Mouse (Mus musculus) stomach, embryonic 14.5 days (tissue): ENCODE data around the gene Lrrk2. TPM values are rescaled to one million over a fixed set of nuclear protein-coding genes. Genes with fewer than 3 reads are reported as not detected.

Source experiments
- ATAC-seq: fragments of 200-750 bp; cut with Nextera tagmentation; 2 replicates; pipeline ENCODE4 v1.8.0; 2017; ENCODE audit warnings: low read depth, moderate TSS enrichment; ENCODE audit not compliant: insufficient number of reproducible peaks, insufficient read depth, low FRiP score
- H3K27ac ChIP-seq: fragments of 300-500 bp; sonication (generic); 2 replicates; pipeline ENCODE4 v1.5.1; 2014; ENCODE audit warnings: mild to moderate bottlenecking, low read length, moderate library complexity, mixed read lengths
- H3K27me3 ChIP-seq: fragments of 300-500 bp; sonication (generic); 2 replicates; pipeline ENCODE4 v1.6.1; 2014; ENCODE audit warnings: low read length, control low read depth, mixed read lengths; ENCODE audit not compliant: control insufficient read depth, insufficient read depth
- H3K36me3 ChIP-seq: fragments of 300-500 bp; sonication (generic); 2 replicates; pipeline ENCODE4 v1.6.1; 2014; ENCODE audit warnings: mild to moderate bottlenecking, control low read depth, low read length, moderate library complexity, mixed read lengths; ENCODE audit not compliant: control insufficient read depth, insufficient read depth
- H3K4me1 ChIP-seq: fragments of 300-500 bp; sonication (generic); 2 replicates; pipeline ENCODE4 v1.6.1; 2014; ENCODE audit warnings: low read length, control low read depth, mixed read lengths; ENCODE audit not compliant: control insufficient read depth, insufficient read depth
- H3K4me2 ChIP-seq: fragments of 300-500 bp; sonication (generic); replicated peaks from 2 replicates; pipeline ENCODE4 v1.6.1; 2014; ENCODE audit warnings: low read depth, low read length, control low read depth
- H3K4me3 ChIP-seq: fragments of 300-500 bp; sonication (generic); 2 replicates; pipeline ENCODE4 v1.5.1; 2014; ENCODE audit warnings: low read depth, low read length, control low read depth
- H3K9ac ChIP-seq: fragments of 300-500 bp; sonication (generic); replicated peaks from 2 replicates; pipeline ENCODE4 v1.6.1; 2014; ENCODE audit warnings: low read depth, mild to moderate bottlenecking, control low read depth, low read length, moderate library complexity, mixed read lengths
- H3K9me3 ChIP-seq: fragments of 300-500 bp; sonication (generic); 2 replicates; pipeline ENCODE4 v1.6.1; 2016; ENCODE audit warnings: low read depth, low read length, control low read depth; ENCODE audit not compliant: control insufficient read depth
- WGBS: fragments of 180-500 bp; shearing (Covaris S2); extraction: QIAGEN DNeasy Blood & Tissue Kit; methylation state at CpG from one replicate; pipeline ENCODE4 v1.1.7; 2014; 5-methylcytosine and 5-hydroxymethylcytosine counted together
- polyA plus RNA-seq: library from polyadenylated mRNA; unstranded; fragments of >200 nt; fragmentation: Nextera tagmentation; extraction: Ambion mirVana; gene quantifications from 2 replicates; pipeline ENCODE4 v1.2.1, GENCODE M21; 2014

The Lrrk2 gene
- polyA plus RNA-seq, 1 experiment from 2014 or later = 6.3 TPM

DNA sequence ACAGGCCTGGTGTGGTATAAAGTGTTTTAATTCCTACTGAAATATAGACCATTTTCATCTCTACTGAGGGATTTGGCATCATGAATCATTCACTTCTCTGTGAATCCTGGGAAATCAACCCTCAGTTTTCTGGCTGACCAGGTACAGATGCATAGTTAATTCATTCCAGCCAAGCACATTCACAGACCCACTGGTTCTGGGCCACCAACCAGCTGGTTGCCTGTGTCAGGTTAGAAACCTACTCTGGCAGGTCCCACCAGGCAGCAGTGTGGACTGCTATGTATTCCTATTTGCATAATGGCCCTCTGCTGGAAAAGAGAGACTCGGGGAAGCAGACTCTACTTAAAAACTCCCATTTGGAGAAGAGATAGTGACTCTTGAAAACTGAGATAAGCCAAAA lies 27.9 kb downstream of the Lrrk2 start:
- no peaks in the 10 kb centered on the region for H3K36me3 ChIP-seq
- no peaks in the 10 kb centered on the region for H3K9me3 ChIP-seq
- H3K27me3 ChIP-seq = no peaks in the 10 kb centered on the region
- 44% methylated on average over 1 of the region's 1 CpGs for WGBS
- H3K4me1 ChIP-seq = no peaks in the 10 kb centered on the region
- ATAC-seq = no peak
- no peak overlapping the region for H3K4me2 ChIP-seq
- no peak overlapping the region for H3K27ac ChIP-seq
- H3K4me3 ChIP-seq = no peak overlapping the region
- no peak overlapping the region for H3K9ac ChIP-seq

DNA sequence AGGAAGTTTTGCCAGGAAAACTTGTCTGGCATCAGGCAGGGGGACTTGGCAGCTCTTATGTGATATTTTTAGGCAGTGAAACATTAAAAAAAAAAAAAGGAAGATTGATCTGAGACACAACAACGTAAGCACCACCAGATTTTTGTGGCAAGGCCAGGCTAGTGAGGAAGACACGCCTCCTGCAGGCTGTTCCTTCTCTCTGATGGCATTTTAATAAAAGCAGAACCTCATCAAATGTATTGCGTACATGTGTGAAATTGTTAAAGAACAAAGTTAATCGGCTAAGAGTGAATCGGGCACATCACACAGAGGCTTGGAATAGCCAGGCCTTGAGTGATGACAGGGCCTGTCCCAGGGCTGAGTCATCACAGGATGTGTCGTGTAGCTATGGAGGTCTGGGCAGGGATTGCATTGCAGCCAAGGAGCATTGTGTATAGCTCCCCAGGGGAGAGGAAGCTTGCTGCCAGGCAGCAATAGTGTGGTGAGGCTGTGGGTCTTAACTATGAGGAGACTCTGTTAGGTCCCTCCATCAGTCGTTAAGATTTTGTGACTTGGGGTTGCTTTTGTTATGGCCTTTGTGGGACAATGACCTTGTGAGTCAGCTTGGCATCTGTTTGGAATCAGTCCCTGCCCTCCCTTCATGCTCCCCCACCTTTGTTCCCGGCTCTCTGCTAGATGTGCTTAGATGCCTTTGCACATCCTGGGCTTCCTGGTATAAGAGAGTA lies 30.2 kb downstream of the Lrrk2 start:
- no peak overlapping the region for H3K9ac ChIP-seq
- no peaks in the 10 kb centered on the region for H3K27me3 ChIP-seq
- 59% methylated on average over 8 of the region's 8 CpGs for WGBS
- no peaks in the 10 kb centered on the region for H3K9me3 ChIP-seq
- no peak overlapping the region for H3K4me2 ChIP-seq
- no peak overlapping the region for H3K27ac ChIP-seq
- ATAC-seq = no peak
- H3K4me1 ChIP-seq = no peaks in the 10 kb centered on the region
- no peaks in the 10 kb centered on the region for H3K36me3 ChIP-seq
- H3K4me3 ChIP-seq = no peak overlapping the region

DNA sequence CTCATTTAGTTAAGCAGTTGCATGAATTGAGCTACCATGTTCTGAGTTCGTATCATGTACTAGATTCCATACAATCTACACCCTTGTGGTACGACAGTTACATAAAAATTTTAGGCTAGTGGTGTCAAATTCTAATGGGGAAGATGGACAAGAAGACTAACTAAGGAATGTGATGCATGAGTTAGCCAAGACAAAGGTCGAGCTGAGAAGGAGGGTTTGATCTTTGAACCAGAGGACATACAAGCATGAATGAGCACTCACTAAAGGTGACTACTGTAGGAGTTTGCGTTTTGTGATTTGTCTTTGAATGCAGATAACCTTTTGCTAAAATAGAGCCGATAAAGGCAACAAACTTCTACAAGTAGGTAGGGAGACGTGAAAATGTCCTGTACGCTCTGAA lies 31.1 kb downstream of the Lrrk2 start:
- H3K4me2 ChIP-seq = no peak overlapping the region
- H3K27me3 ChIP-seq = no peaks in the 10 kb centered on the region
- ATAC-seq = no peak
- H3K4me1 ChIP-seq = no peaks in the 10 kb centered on the region
- H3K9ac ChIP-seq = no peak overlapping the region
- H3K4me3 ChIP-seq = no peak overlapping the region
- H3K36me3 ChIP-seq = no peaks in the 10 kb centered on the region
- H3K9me3 ChIP-seq = no peaks in the 10 kb centered on the region
- H3K27ac ChIP-seq = no peak overlapping the region
- WGBS = 80% methylated on average over 7 of the region's 7 CpGs

DNA sequence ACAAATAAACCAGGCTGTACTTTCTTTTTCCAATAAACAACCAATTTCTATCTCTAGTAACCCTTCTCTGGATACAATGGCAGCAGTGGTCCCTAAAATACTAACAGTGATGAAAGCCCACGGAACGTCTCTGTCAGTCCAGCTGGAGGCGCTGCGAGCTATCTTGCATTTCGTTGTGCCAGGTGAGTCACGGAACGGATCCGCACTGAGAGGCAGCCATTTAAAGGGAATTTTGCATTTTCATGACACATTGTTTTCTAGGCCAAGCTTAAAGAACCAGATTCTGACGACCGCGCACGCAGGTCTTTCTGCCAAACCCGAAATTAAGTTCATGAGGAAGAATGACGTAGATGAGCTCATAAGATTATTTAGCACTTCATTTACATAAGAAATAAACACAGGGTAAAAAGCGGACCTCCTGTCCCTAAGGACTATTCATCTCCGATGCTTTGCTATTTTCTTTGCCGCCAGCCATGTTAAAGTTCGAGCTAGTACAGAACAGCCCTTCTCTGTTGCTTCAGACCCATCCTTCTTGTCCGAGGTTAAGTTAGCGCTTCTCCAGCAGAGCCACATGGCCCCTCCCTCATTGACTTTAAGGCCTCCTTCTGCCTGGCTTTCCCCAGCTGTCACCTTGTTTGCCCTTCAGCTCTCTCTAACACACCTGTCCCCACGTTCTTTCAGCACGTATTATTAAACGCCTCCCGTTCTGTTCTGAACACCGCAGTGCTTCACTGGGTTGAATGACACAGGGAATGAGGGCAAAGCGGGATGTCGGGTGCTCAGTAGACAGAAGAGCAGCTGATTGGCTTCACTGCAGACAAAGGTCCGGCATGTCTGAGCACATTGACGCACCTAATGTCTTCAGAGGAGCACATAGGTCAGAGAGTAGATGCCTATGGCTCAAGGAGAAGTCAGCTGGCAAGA lies 36.5 kb downstream of the Lrrk2 start:
- Histone ChIP-seq H3K27me3 (no peaks in the 10 kb centered on the region), H3K4me2 (peak overlapping the region; percentile 35), H3K9ac (no peak overlapping the region), H3K9me3 (no peaks in the 10 kb centered on the region), H3K36me3 (no peaks in the 10 kb centered on the region), H3K4me1 (no peaks in the 10 kb centered on the region), H3K4me3 (peak overlapping the region; percentile 13; the same call in 1 of the 2 replicates), H3K27ac (no peak overlapping the region)
- 33% methylated on average over 29 of the region's 29 CpGs for WGBS
- ATAC-seq = no peak

DNA sequence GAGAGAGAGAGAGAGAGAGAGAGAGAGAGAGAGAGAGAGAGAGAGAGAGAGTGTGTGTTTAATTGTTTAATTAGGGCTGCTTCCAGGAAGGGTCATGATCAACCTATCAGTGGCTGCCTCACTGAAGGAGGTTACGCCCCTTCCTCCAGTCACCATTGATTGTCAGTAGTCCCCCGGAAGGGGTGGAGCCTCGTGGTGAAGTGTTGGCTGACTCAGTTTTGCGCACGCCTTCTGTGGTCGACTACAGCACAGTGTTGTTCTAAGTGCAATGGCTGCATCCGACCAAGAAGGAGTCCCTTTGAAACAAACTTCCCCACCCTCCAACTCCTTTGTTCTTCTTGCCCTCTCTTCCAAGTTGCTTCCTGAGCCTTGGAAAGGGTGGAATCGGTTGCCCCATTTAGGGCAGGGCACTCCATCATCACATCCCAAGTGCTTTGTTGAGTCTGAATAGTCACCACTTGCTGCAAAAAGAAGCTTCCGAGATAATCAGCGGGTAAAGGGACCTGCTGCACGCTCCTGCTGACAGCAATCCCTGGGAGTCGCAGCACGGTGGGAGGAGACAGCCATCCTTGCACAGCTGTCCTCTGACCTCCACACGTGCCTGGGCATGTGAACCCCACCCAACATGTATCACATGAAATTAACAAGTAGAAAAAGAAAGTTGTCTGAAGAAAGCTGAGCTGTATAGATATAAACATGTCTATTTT lies 62.4 kb downstream of the Lrrk2 start:
- H3K4me3 ChIP-seq = no peak overlapping the region
- 83% methylated on average over 14 of the region's 14 CpGs for WGBS
- H3K27ac ChIP-seq = no peak overlapping the region

DNA sequence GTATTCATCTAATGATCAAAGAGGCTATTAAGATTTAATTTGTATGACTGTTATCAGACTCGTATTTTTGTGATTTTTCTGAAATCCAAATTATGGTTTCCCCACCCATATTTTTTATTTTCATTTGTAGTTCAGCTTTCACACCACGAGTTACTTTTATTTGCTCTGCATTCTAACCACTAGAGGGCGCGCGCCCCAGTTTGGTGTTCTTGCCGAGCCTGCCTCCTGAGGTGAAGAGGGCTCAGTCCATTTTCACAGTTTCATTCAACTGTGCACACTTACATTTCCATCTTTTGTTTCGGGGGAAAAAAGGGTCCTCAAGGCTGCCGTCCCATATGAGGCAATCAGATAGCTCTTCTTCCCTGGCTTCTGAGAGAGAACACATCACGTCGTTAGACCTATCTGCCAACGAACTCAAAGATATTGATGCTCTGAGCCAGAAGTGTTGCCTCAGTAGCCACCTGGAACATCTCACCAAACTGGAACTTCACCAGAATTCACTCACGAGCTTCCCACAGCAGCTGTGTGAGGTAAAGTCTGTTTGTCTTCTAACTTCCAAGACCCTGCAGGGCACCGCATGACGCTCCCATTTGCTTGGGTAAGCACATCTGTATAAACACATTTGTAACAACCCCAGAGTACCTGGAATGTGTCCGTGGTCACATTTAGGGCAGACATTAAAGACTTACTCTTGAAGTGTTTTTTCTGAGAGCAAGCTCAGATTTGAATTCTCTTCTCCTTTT lies 64.0 kb downstream of the Lrrk2 start:
- no peak overlapping the region for H3K27ac ChIP-seq
- no peaks in the 10 kb centered on the region for H3K4me1 ChIP-seq
- no peaks in the 10 kb centered on the region for H3K27me3 ChIP-seq
- no peak for ATAC-seq
- H3K4me2 ChIP-seq = no peak overlapping the region
- H3K9me3 ChIP-seq = no peaks in the 10 kb centered on the region
- no peak overlapping the region for H3K9ac ChIP-seq
- H3K4me3 ChIP-seq = no peak overlapping the region
- no peaks in the 10 kb centered on the region for H3K36me3 ChIP-seq
- 31% methylated on average over 15 of the region's 15 CpGs for WGBS

More for the DNA sequence above, 62.4 kb downstream of the Lrrk2 start:
- no peak overlapping the region for H3K4me2 ChIP-seq
- H3K9ac ChIP-seq = no peak overlapping the region
- no peaks in the 10 kb centered on the region for H3K9me3 ChIP-seq
- no peaks in the 10 kb centered on the region for H3K36me3 ChIP-seq
- no peaks in the 10 kb centered on the region for H3K27me3 ChIP-seq
- ATAC-seq = no peak
- H3K4me1 ChIP-seq = no peaks in the 10 kb centered on the region

DNA sequence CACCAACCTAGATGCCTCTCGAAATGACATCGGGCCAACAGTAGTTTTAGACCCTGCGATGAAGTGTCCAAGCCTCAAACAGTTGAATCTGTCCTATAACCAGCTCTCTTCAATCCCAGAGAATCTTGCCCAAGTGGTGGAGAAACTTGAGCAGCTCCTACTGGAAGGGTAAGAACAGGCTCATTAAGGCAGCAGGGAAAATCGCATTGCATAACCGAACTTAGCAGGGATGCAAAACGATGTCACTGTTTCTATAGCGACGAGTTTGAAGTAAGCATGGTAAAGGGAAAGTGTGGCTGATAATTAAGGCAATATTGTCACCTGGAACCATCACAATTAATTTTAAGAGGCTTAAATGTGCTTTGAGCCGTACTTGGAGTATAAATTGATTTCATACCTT lies 65.8 kb downstream of the Lrrk2 start:
- Histone ChIP-seq H3K4me1 (no peaks in the 10 kb centered on the region), H3K27ac (no peak overlapping the region), H3K4me2 (no peak overlapping the region), H3K36me3 (no peaks in the 10 kb centered on the region), H3K9ac (no peak overlapping the region), H3K4me3 (no peak overlapping the region), H3K9me3 (no peaks in the 10 kb centered on the region), H3K27me3 (no peaks in the 10 kb centered on the region)
- WGBS = 87% methylated on average over 9 of the region's 9 CpGs
- no peak for ATAC-seq

DNA sequence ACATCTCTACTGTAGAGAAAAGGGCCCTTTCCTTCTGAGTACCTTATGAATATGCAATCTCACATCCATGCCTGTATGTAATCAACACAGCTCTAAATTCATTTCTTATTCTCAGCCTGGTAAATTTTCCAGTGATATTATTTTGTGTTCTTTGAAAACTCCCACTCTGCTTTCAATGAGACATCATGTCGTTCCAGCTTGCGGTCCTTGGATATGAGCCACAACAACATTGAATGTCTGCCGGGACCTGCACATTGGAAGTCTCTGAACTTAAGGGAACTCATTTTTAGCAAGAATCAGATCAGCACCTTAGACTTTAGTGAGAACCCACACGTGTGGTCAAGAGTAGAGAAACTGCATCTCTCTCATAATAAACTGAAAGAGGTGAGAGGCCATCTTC lies 72.5 kb downstream of the Lrrk2 start:
- ATAC-seq = no peak
- Histone ChIP-seq H3K36me3 (no peaks in the 10 kb centered on the region), H3K4me3 (no peak overlapping the region), H3K9ac (no peak overlapping the region), H3K27ac (no peak overlapping the region), H3K4me2 (no peak overlapping the region), H3K9me3 (no peaks in the 10 kb centered on the region), H3K27me3 (no peaks in the 10 kb centered on the region), H3K4me1 (no peaks in the 10 kb centered on the region)
- WGBS = 83% methylated on average over 4 of the region's 4 CpGs
